Mouse (Mus musculus) gastrocnemius, postnatal 4 days (tissue): ENCODE results near the gene Myo9b. TPM values are rescaled to one million over a fixed set of nuclear protein-coding genes. Genes with fewer than 3 reads are reported as not detected.
A peak's percentile ranks its signal among the peaks of the same experiment; 100 is the strongest.

Experiments
- DNase-seq, 2 experiments: peaks; one replicate each; pipeline ENCODE4 v3.0.0; 2021 to 2022; ENCODE audit warnings: low spot score in 2 of 2, mixed read lengths in 2 of 2
- total RNA-seq, 2 experiments: library from RNA; stranded (reverse); gene quantifications; 2 replicates each; pipeline ENCODE4 v1.2.3; 2021

The Myo9b gene
- total RNA-seq, 2 experiments from 2014 or later: 35.7 to 45.0 TPM

- peak; percentile 75 to 90 for DNase-seq
Observed at GRCm38 (mm10) chr8:71366771-71367528, 94.4 kb downstream of the Myo9b start, which contains the start of gene Use1. TSS of gene Use1 (plus strand) at chr8:71366848.

DNA sequence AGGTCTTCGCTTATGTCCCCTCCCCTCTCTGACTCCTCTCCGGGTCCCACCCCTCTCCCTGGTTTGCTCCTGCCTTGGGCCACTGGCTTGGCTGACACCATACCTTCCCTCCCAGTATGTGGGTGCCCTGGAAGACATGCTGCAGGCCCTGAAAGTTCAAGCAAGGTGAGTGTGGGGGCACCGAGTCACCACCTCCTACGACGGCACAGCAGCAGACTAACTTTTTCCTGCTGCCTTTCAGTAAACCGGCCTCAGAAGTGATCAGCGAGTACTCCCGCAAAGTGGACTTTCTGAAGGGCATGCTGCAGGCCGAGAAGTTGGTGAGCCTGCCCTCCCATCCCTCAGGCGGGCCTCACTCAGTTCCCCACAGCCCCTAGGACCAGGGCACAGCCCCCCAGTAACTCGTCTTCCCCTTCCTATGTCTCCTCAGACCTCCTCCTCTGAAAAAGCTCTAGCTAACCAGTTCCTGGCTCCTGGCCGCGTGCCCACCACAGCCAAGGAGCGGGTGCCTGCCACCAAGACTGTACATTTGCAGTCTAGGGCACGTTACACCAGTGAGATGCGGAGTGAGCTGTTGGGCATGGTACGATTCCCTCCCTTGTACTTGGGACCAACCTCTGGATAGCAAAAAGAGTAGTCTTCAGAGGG is 95.1 kb downstream of the Myo9b start:
- no peak for DNase-seq

DNA sequence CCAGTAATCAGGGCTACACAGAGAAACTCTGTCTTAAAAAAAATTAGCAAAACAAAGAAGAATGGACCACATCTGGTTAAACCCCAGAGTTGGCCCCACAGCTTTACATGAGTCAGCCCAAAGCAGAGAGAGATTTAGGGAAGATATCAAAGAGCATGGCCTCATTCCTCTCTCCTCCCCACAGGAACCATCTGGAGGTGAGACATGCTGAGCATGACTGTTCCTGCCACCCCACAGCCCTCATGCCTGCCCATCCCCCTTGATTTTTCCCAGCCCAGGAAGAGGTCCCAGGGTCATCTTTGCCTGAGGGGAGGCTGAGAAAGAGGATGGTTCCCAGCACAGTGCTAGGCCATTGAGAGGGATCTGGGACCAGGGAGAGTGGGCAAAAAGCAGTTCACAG is 95.9 kb downstream of the Myo9b start:
- no peak for DNase-seq

GRCm38 (mm10) chr8:71369040-71369718 is 96.7 kb downstream of the Myo9b start:
- DNase-seq: no peak

DNA sequence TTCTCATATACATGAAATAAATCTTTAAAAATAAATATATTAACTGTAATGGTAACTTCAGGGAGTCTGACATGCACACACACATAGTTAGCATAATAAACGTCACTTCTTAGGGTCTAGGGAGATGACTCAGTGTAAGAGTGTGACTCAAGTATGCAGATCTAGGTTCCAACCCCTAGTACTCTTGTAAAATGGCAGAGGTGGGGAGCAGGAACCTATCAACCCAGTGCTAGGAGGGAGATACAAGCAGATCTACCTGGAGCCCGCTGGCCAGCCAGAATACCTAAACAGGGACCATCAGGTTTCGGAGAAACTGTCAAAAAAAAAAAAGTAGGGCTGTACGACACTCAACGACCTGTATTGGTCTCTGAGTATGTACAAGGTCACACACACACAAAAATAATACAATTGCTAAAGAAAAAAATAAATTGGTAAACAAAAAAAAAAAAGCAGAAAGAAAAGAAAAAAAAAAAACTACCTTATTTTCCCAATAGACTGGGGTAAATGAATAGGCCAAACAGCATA is 98.3 kb downstream of the Myo9b start:
- DNase-seq: no peak

DNA sequence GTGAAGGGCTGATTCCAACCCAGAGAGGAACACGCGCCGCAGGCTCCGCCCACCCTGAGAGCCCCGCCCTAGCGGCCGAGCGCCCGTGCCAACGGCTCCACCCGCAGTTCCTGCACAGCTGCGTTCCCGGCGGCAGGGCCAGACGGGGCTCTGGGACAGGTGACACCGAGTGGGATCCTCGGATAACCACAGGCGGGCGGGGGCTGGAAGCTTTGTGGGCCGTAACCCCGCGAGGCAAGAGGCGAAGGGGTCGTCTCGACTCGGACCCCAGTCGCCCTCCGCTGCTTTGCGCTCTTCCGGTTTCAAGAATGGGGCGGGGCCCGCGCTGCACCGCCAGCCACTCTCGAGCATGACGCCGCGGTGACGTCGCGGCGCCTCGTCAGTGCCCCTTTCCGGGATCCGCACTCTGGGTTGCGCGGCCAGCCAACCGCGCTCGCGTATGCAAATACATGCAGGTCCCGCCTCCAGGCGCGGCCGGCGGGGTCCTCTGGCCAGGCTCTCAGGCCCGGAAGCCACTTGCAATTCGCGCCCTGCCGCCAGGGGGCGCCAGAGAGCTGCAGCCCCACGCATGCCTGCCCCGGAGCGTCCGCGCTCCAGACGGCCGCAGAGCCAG is 98.8 kb downstream of the Myo9b start, which contains the start of gene Ocel1:
Gene Ocel1, plus strand, starts transcription at position 63 of the 613 bp plus-strand sequence.
- peak; percentile 93 to 95 for DNase-seq

DNA sequence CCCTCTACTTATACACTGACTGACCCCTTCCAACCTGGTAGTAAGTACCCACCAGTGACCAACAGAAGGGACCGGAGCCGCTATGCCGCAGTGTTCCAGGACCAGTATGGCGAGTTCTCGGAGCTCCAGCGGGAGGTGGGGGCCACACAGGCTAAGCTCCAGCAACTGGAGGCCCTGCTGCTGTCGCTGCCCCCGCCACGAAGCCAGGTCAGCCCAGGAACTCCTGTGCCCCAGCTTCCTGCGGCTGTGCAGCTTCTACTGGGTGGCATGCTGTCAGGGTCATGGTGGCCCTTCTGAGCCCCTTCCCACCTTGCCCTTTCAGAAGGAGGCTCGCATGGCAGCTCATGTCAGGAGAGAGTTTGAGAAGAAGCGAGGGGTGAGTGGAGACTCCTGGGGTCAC is 99.9 kb downstream of the Myo9b start:
- no peak for DNase-seq

DNA sequence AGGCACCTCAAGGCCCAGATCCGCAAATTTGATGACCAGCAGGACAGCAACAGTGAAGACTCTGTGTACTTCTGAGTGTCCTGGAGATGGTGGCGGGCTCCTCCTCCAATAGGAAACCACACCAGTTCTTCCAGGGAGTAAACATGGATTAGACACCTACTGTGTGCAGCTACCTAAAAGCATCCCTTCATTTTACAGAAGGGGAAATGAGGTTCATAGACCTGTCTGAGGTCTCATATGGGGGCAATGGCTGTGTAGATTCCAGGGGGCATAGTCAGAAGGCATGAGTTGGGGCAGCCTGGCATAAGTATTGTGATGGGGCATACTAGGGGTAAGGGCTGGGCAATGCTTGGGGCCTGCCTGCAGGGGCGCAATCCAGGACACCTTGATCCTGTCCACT is 100.5 kb downstream of the Myo9b start:
- DNase-seq: no peak

DNA sequence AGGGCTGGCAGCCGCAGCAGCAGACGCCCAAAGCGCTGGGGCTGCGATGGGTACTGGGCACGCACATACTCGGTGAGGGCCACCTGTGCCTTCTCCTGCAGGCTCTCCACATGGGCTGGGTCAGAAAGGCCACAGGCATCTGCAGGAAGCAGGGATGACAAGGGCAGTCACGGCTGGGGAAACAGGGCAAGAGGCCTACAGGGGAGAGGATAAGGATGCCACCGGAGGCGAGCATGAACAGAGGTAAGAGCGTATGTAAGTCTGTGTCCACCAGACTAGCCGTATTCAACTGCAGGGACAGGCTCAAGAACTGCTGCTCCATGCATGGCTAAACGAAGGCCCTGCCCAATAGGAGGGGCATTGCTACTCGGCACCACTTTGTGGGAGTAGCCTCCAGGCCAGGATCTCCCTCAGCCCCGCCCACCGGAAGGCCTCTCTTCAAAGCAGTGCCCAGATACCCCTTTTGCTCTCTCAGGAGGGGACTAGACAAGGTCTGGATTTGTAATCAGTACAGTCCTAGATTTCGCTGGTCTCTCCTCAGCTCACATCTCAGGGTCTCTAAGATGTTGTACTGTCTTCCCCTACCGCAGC is 102.2 kb downstream of the Myo9b start:
- no peak for DNase-seq

DNA sequence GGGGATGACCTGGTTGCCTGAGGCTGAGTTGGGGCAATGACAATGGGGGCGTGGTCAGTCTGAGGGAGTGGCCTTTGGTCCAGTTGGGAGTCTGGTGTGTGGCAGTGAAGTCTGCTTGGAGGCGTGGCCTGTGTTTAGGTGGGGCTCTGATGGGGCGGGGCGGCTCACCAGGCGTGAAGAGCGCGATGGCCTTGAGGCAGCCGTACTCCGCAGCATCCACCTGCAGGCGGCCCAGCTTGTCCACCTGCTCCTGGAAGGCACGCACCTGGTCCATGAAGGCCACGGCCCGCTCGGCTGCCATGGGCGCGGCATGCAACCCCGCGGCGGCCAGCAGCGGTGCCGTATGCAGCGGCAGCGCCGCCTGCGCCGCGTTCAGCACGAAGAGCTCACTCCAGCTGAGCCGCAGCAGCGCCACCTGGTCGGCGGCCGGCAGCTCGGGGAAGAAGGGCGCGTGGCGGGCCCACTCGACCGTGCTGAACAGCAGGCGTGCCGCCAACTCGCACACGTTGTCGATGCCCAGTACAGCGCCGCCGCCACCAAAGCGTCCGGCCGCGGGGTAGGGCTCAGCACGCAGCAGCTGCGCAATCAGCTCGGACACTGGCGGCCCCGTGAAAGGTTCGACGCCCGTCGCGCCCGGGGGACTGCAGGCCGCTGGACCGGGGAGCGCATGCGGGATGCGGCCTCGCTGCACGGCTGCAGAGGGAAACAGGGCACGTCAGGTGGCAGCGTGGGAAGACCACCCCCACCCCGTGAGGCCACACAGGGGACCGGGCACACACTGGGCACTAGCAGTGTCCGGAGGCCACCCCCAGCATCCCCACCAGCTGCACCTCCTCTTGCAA is 103.3 kb downstream of the Myo9b start:
- peak in 1 of 2 experiments; percentile 61 for DNase-seq

GRCm38 (mm10) chr8:71376423-71377030 is 104.0 kb downstream of the Myo9b start:
- no peak for DNase-seq

- no peak for DNase-seq
Observed at GRCm38 (mm10) chr8:71379008-71379407, 106.5 kb downstream of the Myo9b start.

DNA sequence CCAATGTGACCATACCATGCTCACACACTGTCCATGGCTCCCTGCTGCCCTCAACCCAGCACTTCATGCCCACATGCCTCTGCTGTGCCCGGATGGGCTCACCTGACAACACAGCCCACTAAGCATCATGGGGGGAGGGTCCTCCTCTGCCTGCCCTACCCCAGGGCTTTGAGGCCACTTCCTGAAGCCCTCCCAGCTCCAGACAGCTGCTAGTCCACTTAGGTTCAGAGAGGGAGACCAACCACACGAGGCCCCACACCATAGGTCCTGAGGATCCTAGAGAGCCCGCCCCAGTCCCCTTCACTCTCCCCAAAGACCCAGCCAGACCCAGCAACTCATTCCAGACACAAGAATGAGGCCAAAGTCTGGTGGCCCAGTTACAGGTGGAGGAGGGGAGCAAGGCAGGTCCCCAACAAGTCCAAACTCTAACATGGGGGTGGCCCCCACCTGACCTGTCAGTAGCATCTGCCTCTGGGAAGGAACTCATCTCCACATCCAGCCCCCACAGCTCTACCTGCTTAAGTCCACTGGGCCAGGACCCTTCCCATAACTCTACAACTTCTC is 107.1 kb downstream of the Myo9b start:
- DNase-seq: no peak

DNA sequence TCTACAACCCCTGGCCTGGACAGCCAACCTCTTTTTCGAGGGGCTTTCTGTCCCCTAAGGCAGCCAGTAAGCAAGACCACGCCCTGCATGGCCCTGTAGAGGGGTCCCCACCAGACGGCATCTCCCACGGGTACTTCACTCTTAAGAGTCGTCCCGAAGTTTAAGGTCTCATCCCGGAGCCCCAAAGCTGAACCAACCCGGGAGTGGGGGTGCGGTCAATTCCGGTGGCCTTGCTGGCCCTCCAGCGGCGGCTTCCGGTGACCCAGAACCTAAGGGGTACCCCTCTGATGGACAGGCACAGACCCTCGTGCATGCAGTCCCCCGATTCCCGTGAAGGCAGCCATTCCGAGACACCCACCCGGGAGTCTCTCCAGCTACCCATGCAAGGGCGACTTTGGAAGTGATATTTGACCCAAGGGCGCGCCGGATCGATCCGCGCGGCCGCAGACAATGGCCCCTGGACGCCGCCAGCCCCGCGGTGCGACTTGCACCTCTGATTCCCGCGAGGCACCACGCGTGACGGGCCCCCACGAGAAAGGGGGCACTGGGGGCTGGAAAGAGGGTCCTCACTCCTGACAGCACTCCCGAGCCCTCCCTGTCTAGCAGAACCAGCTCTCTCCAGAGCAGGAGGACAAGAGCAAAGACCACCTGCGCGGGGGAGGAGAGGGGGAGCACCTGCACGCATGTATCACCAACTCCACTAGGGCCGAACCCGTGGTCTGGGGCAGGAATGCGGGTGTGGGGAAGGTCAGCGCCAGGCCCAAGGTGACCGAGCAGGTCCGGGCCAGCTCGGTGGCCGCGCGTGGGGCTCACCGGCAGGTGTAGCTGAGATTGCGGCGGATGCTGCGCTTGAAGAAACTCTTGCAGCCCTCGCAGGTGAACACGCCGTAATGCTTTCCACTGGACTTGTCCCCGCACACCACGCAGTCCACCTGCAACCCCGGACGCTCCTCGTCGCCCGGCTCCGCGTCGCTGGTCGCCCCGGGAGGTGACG is 108.0 kb downstream of the Myo9b start:
- DNase-seq: no peak

DNA sequence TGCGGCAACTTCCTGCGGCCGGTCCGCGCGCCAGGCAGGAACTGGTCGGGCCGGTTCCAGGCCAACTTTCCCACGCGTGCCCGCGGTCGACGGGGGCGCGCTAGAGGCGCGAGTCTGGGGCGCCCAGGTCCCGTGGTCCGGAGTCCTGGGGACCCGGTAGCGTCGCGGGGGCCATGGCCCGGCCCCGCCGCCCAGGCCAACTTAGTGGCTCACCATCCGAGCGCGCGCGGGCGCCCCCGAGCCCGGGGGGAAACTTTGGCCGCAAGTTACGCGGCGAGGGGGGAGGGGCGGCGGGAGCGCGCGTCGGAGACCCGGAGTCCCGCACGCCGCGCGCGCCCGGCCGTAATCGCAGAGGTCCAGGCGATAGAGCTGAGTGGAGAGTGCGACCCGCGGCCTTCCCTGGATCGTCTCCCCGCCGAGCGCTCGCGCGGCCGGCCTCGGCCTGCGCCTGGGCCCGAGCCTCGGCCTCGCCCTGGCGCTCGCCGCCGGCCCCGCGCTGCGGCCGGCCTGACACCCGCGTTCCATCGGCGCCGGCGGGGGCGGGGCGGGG is 109.0 kb downstream of the Myo9b start, which contains the start of gene Nr2f6:
Gene Nr2f6, minus strand, starts transcription at position 540 of the 550 bp plus-strand sequence.
- peak in 1 of 2 experiments; percentile 80 for DNase-seq

GRCm38 (mm10) chr8:71381971-71382961 is 109.8 kb downstream of the Myo9b start:
- DNase-seq: peak; percentile 85 to 90
